Mouse (Mus musculus): ENCODE data around the gene Fermt2. TPM values are rescaled to one million over a fixed set of nuclear protein-coding genes. Genes with fewer than 3 reads are reported as not detected.
A peak's percentile ranks its signal among the peaks of the same experiment; 100 is the strongest.

The Fermt2 gene
- total RNA-seq, 1 experiment from 2014 or later = 113 TPM

GRCm38 (mm10) chr14:45464036-45465035, 65.6 kb downstream of the Fermt2 start:
- DNase-seq = no peak

- peak; percentile 57 for DNase-seq
Observed at GRCm38 (mm10) chr14:45463599-45463998, 66.3 kb downstream of the Fermt2 start.

DNA sequence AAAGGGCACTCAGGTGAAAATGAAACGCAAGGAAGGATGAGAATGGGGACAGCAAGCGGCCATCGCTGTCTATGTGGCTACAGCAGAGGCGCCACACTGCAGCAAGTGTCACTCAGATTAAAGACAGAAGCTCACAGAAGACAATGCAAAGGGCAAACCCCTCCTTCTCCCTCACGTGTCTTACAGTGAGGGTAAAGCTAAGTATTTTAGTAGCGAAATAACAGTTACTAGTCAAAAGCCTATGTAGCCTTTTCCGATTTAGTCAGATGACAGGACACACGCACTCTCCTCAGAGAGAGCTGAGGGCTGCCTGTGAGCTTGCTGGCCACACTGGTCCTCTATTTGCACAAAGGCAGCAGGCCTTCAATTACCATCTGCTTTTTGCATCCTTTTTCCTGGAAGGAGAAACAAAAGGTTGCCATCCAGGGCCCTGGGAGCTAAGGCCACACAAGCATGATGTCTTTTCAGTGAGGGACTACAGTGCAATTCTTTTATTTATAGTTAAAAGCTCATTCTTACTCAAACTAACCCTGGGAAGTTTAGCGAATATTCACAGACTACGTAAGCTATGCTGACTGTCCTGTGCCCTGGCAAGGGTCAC, 66.9 kb downstream of the Fermt2 start:
- no peak for DNase-seq

DNA sequence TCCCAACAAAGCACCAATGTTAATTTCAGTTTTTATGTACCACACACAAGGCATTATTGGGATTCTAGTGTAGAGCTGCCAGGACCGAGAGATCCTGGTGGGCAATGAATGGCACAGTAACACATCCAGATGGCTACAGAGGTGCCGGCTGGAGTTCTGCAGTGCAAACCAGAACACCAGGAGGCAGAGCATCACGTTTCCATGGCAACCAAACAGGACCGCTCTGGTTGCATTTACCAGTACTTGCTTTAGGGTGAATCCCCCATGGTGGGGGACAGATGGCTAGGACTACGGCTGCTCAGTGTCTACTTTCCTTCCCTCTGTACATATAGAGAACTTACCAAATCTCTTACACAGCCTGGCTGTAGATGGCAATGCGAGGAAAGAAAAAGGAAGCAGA, 67.5 kb downstream of the Fermt2 start:
- no peak for DNase-seq

DNA sequence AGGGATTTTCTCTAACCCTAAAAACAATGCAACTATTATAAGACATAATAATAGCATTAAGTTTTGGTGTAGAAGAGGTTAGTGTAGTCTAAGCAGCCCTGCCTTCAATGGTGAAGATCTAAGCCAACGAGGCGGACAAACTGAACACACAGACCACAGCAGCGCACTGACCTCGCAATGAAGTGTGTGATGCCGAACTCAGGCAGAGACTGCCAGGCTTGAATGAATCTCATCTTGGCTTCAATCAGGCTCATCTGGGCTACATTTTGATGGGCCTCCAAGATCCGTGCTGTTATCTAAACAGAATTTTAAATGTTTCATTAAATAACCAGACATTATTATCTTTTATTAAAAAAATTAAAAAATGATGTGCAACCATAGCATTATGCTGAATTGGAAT, 68.0 kb downstream of the Fermt2 start:
- no peak for DNase-seq

GRCm38 (mm10) chr14:45460491-45460890, 69.4 kb downstream of the Fermt2 start:
- no peak for DNase-seq

- DNase-seq = no peak
Observed at GRCm38 (mm10) chr14:45459877-45460276, 70.0 kb downstream of the Fermt2 start.

DNA sequence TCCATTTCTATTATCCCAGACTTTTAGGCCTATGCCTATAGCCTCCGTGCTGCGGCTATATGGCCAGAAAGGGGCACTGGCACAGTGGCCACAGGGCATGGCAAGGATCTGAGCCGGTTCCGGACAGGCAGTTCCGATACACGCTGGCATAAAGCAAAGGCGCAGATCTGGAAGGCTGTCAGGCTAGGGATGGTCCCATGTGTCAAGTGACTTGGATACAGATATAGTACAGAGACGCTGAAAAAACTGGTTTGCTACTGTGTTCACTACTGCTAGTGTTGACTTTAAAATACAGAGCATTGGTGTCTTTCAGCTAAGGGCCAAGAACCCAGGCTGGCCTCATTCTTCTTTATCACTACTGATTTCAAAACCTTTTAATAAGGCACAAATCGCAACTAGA, 72.9 kb downstream of the Fermt2 start:
- no peak for DNase-seq

DNA sequence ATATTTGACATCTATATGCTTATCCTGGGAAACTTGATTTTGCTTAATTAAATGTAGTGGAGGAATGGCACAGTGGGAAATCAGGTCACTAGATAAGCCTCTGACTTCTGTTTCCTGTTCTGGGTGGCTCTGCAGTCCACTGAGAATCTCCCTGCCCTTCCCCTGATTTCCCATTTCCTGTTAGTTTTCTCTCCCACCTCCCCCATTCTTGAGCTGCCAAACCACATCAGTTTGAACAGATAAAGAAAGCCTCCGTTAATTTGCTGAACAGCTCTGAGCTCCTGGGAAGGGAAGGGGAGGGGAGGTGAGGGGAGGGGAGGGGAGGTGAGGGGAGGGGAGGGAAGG, 73.4 kb downstream of the Fermt2 start:
- DNase-seq = no peak

DNA sequence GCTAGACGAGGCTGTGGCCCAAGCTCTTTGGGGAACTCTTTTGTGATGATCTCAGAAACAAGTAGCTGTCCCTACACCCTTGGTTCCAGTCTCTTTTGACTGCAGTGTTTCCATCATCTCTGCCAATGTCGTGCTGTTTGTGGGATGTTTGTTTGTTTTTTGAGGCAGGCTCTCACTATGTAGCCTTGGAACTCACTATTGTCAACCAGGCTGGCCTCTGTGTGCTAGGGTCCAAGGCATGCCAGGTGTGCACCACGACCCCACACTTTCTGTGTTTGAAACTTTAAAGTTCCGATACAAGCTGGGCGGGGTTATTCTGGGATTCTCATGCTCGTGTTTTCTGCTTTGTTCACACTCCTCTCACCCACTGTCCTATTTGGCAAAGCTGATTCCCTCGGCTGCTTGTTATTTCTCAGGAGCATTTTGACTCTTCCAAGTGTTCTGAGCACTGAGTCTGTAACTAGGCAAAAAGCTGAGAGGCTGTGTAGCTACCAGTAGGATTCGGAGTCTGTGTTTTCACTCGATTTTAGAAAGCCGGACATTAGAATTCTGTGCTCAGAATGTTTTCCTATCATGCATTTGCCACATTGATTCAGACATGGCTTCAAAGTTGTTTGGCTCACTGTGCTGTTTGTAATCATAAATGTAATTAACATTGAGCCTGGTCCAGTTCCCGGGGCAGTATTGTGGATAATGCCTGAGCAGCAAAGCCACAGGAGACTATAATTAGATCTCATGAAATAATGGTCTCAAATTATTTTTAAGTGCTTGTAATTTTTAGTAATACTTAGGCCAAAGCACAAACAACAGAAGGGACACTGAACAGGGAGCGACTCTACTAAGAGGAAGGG, 74.0 kb downstream of the Fermt2 start:
- no peak for DNase-seq

- DNase-seq = no peak
Observed at GRCm38 (mm10) chr14:45453538-45454233, 76.2 kb downstream of the Fermt2 start.

DNA sequence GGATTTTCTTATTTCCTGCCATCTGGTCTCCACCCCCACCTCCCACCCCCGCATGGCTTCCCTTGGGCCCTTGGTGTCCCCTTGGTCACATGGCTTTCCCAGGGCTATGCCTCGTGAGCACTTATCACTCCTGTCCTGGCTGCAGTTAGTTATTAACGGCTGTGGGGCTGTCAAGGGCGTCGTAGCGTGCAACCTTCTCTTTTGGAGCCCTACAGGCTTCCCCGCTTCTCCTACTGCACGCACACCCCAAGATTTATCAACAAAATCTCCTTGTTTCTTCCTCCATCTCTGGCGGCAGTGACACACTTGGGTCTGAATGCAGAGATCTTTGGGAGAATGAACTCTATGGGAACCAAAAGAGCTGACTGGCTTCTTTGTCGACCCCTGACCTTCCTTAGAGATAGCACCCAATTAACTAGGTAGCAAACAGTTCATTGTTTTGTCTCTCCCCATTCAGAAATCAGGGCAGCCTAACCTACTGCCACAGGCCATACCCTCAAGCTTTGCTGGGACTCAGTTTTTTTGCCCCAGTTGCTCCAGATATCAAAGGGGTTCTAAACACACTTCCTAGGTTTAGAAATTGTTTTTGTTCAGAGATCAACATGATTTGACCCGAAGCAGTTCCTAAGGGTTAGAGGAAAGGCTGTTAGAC, 76.9 kb downstream of the Fermt2 start:
- no peak for DNase-seq

- no peak for DNase-seq
Observed at GRCm38 (mm10) chr14:45452148-45452547, 77.8 kb downstream of the Fermt2 start.

DNA sequence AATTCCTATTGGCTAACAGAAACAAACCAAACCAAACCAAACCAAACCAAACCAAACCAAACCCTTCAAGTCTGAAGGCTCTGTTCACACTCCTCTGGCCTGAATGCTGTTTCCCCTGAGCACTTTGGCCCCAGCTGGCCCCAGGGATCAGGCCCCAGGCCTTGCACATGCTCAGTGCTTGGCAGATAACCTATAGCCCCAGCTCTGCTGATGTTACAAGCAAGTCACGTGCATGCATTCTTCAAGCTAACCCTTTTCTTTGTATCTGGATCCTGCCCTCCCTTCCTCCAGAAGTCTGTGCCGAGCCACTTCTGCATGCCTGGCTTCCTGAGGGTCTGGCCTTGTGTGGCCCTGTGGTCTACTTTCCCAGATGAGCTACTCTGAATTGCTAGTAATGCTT, 78.8 kb downstream of the Fermt2 start:
- no peak for DNase-seq

GRCm38 (mm10) chr14:45446777-45447176, 83.1 kb downstream of the Fermt2 start:
- no peak for DNase-seq

- no peak for DNase-seq
Observed at GRCm38 (mm10) chr14:45445445-45445844, 84.5 kb downstream of the Fermt2 start.

DNA sequence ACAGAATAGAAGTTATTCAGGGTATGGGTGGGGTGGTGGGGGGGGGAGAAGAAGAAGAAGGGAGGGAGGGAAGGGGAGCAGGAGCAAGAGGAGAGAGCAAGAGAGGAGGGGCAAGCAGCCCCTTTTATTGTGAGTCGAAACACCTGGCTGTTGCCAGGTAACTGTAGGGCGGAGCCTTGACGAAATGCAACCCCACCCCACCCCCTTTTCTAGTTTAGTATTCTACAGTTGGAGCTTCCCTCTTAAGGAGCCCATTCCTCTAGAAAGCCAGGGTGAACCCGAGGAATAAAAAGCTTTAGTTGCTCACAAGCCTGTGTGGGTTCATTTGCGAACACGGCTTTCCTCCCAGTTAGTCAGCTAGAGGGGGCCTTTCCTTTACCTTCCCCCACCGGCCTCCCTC, 85.0 kb downstream of the Fermt2 start:
- no peak for DNase-seq

DNA sequence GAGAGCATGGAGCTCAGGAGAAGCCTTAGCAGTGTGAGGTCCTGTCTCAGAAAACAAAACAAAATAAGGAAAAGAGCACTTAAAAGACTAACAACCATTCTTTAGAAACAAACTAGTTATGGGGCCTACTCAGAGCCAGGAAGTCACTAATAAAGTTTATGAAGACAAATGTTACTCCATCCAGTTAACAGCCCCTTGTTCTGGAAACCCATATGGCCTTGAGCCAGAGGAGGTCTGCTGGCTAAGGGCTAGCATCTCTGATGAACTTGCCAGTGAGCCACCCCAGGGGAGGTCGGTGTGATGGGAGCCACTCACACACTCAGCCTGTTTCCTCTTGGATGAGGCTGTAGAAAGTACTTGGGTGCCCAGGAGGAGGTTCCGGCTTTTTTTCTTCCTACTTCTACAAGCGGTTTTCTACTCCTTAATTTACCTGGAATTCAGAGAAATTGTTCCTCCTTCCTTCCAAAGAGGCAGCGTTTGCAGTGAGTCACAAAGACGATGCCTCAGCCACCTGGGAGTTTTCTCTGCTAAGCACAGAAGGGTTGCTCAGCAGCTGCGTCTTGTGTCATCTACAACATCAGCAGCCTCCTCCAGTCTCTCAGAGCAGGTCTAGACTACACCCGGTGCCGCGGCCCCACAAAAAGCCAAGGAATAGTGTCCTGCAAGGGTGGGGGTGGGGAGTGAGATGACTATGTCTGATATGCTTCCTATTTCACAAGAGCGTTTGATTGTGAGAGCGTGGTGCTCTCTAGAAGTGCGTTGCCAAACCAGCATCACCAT, 86.9 kb downstream of the Fermt2 start:
- DNase-seq = no peak

DNA sequence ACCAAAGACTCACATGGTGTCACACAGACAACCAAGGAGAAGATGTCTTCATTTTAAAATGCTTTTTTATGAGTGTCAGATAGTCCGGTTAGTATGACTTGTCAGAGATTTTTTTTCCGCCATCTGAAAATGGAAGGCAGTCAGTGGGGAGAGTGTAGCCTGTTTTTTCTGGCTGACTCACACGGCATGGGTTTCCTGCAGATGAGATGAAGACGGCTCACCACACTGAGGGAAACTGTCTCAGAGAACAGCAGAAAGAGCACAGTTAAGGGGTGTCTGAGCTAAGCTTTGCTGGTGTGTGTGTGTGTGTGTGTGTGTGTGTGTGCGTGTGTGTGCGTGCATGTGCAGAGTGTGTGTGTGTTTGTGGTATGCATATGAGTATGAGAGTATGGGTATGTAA, 88.6 kb downstream of the Fermt2 start:
- no peak for DNase-seq

- DNase-seq = no peak
Observed at GRCm38 (mm10) chr14:45439387-45439786, 90.5 kb downstream of the Fermt2 start.

DNA sequence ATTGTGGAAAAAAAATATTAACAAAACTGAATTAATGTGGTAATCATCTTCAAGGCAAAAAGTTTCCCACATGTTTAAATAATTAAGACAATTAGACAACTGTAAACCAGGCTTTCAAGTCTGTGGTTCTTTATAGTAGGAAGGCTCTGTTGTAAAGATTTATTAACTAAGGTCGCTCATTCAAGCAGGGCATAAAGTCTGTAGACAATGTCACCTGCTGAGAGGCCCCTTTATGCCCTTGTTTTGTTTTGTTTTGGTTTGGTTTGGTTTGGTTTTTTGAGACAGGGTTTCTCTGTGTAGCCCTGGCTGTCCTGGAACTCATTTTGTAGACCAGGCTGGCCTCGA, 91.0 kb downstream of the Fermt2 start:
- DNase-seq = no peak
